Mouse (Mus musculus): Measurements from ENCODE around the gene Cct5. TPM values are rescaled to one million over a fixed set of nuclear protein-coding genes. Genes with fewer than 3 reads are reported as not detected.

Gene Cct5
- polyA plus RNA-seq (2014; fragmentation: Illumina TruSeq; extraction: RNeasy Lipid Tissue Mini Kit (QIAGEN cat#74804); ENCODE audit: low read depth, low replicate concordance), result 67.6 TPM

GRCm38 (mm10) chr15:31601646-31602374, at the start of gene Cct5, which contains the start of gene Fam173b:
Gene Cct5, minus strand, starts transcription at chr15:31601804.
Gene Fam173b, plus strand, starts transcription at chr15:31601852.

GRCm38 (mm10) chr15:31565184-31565583, 36.4 kb downstream of the Cct5 start, which contains the start of gene Cmbl:
Gene Cmbl, plus strand, starts transcription at chr15:31565389.

Other genes with a start within 250 kb of the Cct5 start
- gene Ankrd33b, start 234.1 kb downstream of the Cct5 start, polyA plus RNA-seq (2014; fragmentation: Illumina TruSeq; extraction: RNeasy Lipid Tissue Mini Kit (QIAGEN cat#74804); ENCODE audit: low read depth, low replicate concordance), result 0.98 TPM
- gene Ropn1l, start 148.1 kb downstream of the Cct5 start, polyA plus RNA-seq (2014; fragmentation: Illumina TruSeq; extraction: RNeasy Lipid Tissue Mini Kit (QIAGEN cat#74804); ENCODE audit: low read depth, low replicate concordance), result not detected
- 110 TPM for gene March6, start 70.8 kb downstream of the Cct5 start, polyA plus RNA-seq (2014; fragmentation: Illumina TruSeq; extraction: RNeasy Lipid Tissue Mini Kit (QIAGEN cat#74804); ENCODE audit: low read depth, low replicate concordance)
- 60.0 TPM for gene Cmbl, start 36.4 kb downstream of the Cct5 start, polyA plus RNA-seq (2014; fragmentation: Illumina TruSeq; extraction: RNeasy Lipid Tissue Mini Kit (QIAGEN cat#74804); ENCODE audit: low read depth, low replicate concordance)
- gene Fam173b, start within 50 bp of the Cct5 start, polyA plus RNA-seq (2014; fragmentation: Illumina TruSeq; extraction: RNeasy Lipid Tissue Mini Kit (QIAGEN cat#74804); ENCODE audit: low read depth, low replicate concordance), result 9.7 TPM